Mouse (Mus musculus) frontal cortex, postnatal 36 days (tissue): ENCODE measurements around the gene Hist1h4b.

Source experiments
- DNase-seq, 2 experiments: peaks; one replicate each; pipeline ENCODE4 v3.0.0; 2022; ENCODE audit warnings: low spot score in 2 of 2

Hist1h4b gene

DNA sequence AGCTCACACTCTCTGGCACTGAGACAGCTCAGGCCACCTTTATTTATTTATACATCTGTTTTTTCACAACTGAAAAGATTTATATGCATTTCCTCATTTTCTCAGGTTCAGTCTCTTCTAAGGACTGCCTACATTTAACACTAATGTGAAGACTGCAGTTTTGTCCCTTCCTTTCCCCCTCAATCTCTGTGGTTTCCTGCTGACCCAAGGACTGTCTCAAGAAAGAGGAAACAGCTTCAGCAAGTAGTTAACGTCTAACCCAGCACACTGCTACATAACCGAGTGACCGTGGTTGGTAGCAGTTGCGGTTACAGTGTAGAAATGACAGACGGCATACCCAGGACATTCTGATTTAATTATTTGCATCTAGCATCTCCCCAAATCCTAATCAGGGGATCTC lies 42.6 kb downstream of the Hist1h4b start:
- DNase-seq, result no peak

DNA sequence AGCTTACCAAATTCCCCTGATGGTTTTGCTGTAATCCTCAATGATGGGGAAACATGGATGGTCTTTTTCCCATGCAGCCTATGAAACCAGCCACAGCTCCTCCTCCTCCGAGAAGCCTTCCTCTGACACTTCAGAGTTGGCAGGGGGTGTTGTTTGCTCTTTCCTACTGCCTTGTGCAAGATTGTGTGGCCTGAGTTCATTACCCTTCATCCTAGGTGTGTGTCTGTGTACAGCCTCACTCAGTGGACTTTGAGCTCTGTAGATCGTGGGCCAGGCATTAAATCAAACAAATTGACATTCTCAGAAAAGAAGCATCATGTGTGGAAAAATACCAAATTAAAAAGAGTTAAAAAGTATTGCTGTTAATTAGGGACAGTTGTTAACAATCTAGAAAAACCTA lies 47.7 kb downstream of the Hist1h4b start:
- no peak for DNase-seq

DNA sequence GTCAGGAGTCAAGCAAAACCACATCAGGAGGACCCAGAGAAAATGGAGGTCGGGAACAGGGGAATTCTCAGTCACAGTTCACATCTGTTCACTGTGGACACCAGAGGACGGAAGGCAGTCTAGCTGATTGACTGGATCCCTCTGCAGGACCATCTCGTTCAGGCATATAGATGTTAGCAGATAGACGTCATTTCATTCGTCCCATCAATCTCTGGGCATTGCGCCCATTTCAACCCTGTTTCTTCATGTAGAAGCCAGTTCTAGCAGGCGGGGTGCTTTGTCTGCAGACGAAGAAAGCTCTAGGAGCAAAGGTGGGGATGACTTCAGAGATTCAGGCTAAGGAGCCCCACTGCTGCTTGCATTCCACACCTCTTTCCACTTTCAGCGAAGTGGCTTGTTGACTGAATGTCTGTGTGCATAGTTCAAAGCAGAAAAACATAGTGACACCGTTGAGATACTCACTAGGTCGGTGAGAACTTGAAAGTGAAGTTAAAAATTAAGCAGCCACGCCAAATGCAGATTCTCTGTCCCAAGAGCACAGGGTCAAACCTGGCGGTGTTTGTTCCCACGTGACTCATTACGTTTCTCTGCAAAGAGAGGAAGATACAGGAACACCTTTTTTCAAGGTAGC lies 49.7 kb downstream of the Hist1h4b start, which contains the start of gene Slc17a2:
Gene Slc17a2, plus strand, starts transcription at position 572 of the 631 bp plus-strand sequence.
- no peak for DNase-seq
